Mouse (Mus musculus) intestine, embryonic 14.5 days (tissue): ENCODE results near the gene Pten. TPM values are rescaled to one million over a fixed set of nuclear protein-coding genes. Genes with fewer than 3 reads are reported as not detected.

Source experiments
- ATAC-seq: fragments of 200-750 bp; cut with Nextera tagmentation; replicated peaks from 2 replicates; pipeline ENCODE4 v1.8.0; 2017; ENCODE audit warnings: low read depth, moderate number of reproducible peaks, moderate TSS enrichment, moderate library complexity; ENCODE audit not compliant: low FRiP score, low TSS enrichment
- DNase-seq: peaks from one replicate; pipeline ENCODE4 v3.0.0-alpha.2; 2018; ENCODE audit warnings: low spot score
- H3K27ac ChIP-seq: fragments of 300-500 bp; sonication (generic); 2 replicates; pipeline ENCODE4 v1.5.1; 2014; ENCODE audit warnings: low read depth, mild to moderate bottlenecking, control low read depth
- H3K27me3 ChIP-seq: fragments of 300-500 bp; sonication (generic); replicated peaks from 2 replicates; pipeline ENCODE4 v1.6.1; 2014; ENCODE audit warnings: low read length, control low read depth; ENCODE audit not compliant: control insufficient read depth, insufficient read depth
- H3K36me3 ChIP-seq: fragments of 300-500 bp; sonication (generic); 2 replicates; pipeline ENCODE4 v1.6.1; 2014; ENCODE audit warnings: low read length, control low read depth; ENCODE audit not compliant: control insufficient read depth, insufficient read depth
- H3K4me1 ChIP-seq: fragments of 300-500 bp; sonication (generic); replicated peaks from 2 replicates; pipeline ENCODE4 v1.6.1; 2014; ENCODE audit warnings: low read length, control low read depth, mixed read lengths; ENCODE audit not compliant: control insufficient read depth, insufficient read depth
- H3K4me2 ChIP-seq: fragments of 300-500 bp; sonication (generic); 2 replicates; pipeline ENCODE4 v1.6.1; 2014; ENCODE audit warnings: low read length
- H3K4me3 ChIP-seq: fragments of 300-500 bp; sonication (generic); 2 replicates; pipeline ENCODE4 v1.5.1; 2014; ENCODE audit warnings: low read depth, low read length, control low read depth, mixed read lengths
- H3K9ac ChIP-seq: fragments of 300-500 bp; sonication (generic); 2 replicates; pipeline ENCODE4 v1.6.1; 2014; ENCODE audit warnings: mild to moderate bottlenecking, low read length
- H3K9me3 ChIP-seq: fragments of 300-500 bp; sonication (generic); 2 replicates; pipeline ENCODE4 v1.6.1; 2016; ENCODE audit warnings: low read length, control low read depth; ENCODE audit not compliant: control insufficient read depth
- WGBS: fragments of 180-500 bp; shearing (Covaris S2); extraction: QIAGEN DNeasy Blood & Tissue Kit; methylation state at CpG from one replicate; pipeline ENCODE4 v1.1.7; 2014; 5-methylcytosine and 5-hydroxymethylcytosine counted together
- polyA plus RNA-seq: library from polyadenylated mRNA; unstranded; fragments of >200 nt; fragmentation: Nextera tagmentation; extraction: Ambion mirVana; gene quantifications from 2 replicates; pipeline ENCODE4 v1.2.1, GENCODE M21; 2014

Gene Pten
- polyA plus RNA-seq, 1 experiment from 2014 or later, result 16.0 TPM

DNA sequence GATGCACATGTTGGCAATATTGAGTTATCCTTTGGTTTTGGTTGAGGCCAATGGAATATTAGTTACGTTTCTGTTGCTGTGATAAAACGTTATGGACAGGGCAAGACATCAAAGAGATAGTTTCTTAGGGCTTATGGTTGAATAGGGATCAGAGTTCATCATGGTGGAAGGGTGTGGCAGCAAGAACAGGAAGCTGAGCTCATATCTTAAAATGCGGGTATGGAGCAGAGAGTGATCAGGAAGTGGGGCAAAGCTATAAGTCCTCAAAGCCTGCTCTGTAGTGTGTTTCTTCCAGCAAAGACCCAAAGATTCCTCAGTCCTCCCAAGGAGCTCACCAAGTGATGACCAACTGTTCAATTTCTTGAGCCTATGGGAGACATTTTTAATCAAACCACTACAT is 90.7 kb downstream of the Pten start:
- Histone ChIP-seq H3K9ac (no peak overlapping the region), H3K9me3 (no peaks in the 10 kb centered on the region)
- 75% methylated on average over 3 of the region's 3 CpGs for WGBS

DNA sequence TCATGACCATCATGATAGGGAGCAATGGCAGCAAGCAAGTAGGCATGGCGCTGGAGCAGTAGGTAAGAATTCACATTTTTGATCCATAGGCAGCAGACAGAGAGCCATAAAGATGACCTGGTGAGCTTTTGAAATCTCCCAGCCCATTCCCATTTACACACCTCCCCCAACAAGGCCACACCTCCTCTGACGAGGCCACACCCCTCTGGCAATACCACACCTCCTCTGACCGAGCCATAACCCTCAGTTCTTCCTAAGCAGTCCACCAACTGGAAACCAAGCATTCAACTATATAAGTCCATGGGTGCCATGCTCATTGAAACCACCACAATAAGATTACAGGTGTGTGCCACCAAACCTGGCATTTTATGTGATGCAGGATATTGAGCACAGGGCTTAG is 95.0 kb downstream of the Pten start:
- 76% methylated on average over 3 of the region's 3 CpGs for WGBS
- no peaks in the 10 kb centered on the region for H3K9me3 ChIP-seq

More for the DNA sequence above, 90.7 kb downstream of the Pten start:
- Histone ChIP-seq H3K4me3 (no peak overlapping the region), H3K27me3 (no peaks in the 10 kb centered on the region), H3K4me1 (no peaks in the 10 kb centered on the region), H3K36me3 (no peaks in the 10 kb centered on the region), H3K4me2 (no peak overlapping the region), H3K27ac (no peak overlapping the region)
- DNase-seq (no peak), ATAC-seq (no peak)

DNA sequence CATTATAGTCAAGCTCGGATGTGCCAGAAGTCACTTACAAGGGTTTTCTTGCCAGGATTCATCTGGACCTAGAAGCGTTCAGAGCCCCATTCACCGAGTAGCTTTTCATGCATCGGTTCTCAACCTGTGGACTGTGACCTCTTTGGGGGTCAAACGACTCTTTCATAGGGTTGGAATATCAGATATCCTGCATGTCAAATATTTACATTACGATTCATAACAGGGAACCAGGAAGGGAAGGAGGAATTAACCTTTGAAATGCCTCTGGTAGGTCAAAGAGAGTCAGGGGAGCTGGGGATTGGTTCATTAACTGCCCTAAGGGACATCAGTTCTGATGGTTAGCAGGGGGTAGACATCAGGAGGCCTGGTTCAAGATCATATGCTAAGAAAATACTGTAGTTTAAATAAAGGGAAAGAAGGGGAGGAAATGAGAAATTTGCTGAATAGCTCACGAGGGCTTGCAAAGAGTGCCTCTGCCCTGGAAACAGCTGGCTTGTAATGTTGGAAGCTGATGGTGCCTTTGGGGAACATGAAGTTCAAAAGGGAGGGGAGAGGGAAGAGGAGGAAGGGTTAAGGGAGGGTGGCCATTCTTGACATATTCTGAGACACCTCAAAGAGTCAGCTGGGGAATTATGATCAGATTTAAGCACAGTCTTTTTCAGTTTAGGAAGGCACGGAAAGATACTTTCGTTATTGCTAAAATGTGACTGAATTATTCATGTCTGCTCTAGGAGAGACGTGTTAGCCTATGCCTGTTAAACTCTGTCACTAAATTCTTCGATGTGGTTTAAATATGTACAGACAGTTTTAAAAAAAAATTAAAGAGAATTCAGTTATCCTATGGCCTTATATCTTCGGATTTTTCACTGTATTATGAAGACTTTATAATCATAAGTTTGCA is 104.6 kb downstream of the Pten start:
- no peaks in the 10 kb centered on the region for H3K36me3 ChIP-seq
- H3K9ac ChIP-seq, result no peak overlapping the region
- no peaks in the 10 kb centered on the region for H3K27me3 ChIP-seq
- H3K27ac ChIP-seq, result no peak overlapping the region
- no peak overlapping the region for H3K4me2 ChIP-seq
- H3K9me3 ChIP-seq, result no peaks in the 10 kb centered on the region
- no peak for ATAC-seq
- WGBS, result 54% methylated on average over 12 of the region's 12 CpGs
- no peaks in the 10 kb centered on the region for H3K4me1 ChIP-seq
- no peak for DNase-seq
- no peak overlapping the region for H3K4me3 ChIP-seq

More for the DNA sequence above, 95.0 kb downstream of the Pten start:
- no peaks in the 10 kb centered on the region for H3K4me1 ChIP-seq
- no peaks in the 10 kb centered on the region for H3K36me3 ChIP-seq
- H3K9ac ChIP-seq, result no peak overlapping the region
- H3K4me3 ChIP-seq, result no peak overlapping the region
- no peak overlapping the region for H3K27ac ChIP-seq
- DNase-seq, result no peak
- H3K27me3 ChIP-seq, result no peaks in the 10 kb centered on the region
- no peak overlapping the region for H3K4me2 ChIP-seq
- no peak for ATAC-seq

DNA sequence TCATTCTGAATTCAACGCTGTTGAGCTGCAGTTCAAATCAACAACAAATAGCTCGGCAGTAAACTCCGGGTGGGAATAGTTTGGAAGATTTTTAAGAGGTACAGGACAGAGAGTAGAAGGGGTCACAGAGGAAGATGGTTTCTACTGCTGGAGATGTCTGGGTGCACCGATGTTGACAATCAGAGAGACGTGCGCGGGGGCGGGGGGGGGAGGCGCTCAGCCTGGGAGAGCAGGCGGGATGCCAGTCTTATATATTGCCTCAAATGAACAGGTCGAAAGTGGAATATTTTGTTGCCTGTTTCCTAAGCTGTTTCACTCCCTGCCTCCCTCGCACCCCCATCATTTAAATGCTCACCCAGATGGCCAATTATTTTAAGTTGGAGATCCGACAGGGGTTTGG is 109.5 kb downstream of the Pten start:
- ATAC-seq, result no peak
- Histone ChIP-seq H3K4me2 (peak overlapping the region; percentile 36), H3K36me3 (no peaks in the 10 kb centered on the region), H3K9ac (no peak overlapping the region), H3K4me3 (no peak overlapping the region), H3K4me1 (no peaks in the 10 kb centered on the region), H3K27me3 (no peaks in the 10 kb centered on the region), H3K9me3 (no peaks in the 10 kb centered on the region), H3K27ac (no peak overlapping the region)
- WGBS, result 11% methylated on average over 13 of the region's 13 CpGs
- no peak for DNase-seq

DNA sequence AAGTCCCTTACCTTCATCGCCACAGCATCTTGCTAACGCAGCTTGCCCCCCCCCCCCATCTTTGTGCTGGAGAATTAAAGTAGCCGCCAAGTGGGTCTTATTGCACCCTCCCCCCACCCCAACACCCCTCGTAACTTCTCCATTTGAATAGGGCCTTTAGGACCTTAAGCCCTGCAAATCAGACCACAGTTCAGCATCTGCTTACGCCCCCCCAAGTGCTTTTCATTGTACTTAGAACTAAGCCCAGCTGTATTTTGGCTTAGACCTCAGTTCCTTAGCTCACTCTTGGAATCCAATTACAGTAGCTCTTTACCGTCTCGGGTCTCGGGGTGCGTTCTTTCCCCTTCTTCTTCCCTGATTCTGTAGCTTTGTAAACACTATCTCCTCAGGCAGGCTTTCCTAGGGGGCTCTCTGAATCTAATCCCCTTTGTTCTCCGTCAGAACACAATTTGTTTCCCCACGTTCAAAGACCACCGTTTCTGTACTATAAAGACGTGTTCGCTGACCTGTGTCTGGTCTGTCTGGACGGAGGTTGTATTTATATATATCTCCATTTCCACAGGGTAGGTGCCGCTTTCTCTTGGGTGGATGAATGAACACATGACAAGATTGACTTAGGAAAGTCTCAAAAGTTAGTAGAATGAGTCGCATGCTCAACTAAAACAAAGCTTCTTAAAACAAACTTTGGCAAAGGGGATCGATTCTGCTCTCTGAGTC is 110.0 kb downstream of the Pten start:
- H3K9ac ChIP-seq, result no peak overlapping the region
- ATAC-seq (no peak), DNase-seq (no peak)
- H3K9me3 ChIP-seq, result no peaks in the 10 kb centered on the region
- WGBS, result 16% methylated on average over 18 of the region's 18 CpGs
- H3K27ac ChIP-seq, result no peak overlapping the region
- H3K4me1 ChIP-seq, result no peaks in the 10 kb centered on the region
- H3K27me3 ChIP-seq, result no peaks in the 10 kb centered on the region
- H3K36me3 ChIP-seq, result no peaks in the 10 kb centered on the region
- H3K4me2 ChIP-seq, result peak overlapping the region; percentile 36
- H3K4me3 ChIP-seq, result peak overlapping the region; percentile 10; the same call in 1 of the 2 replicates

DNA sequence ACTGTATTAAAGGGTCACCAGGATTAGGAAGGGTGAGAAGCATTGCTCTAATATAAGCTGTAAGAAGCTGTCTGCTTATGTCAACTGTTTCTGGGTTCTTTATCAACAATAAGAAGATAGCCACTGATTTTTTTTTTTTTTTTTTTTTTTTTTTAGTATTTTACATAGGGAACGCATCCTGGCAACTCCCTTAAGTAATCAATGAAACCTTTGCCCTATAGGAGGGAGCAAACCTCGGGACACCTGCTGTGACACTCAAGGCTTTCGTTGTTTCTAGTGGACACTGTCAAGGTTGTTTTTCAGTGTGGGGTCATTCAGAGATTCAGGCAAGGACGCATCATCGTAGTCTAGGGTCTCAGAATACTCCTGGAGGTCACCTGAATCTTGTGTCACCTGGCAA is 111.3 kb downstream of the Pten start:
- DNase-seq, result no peak
- Histone ChIP-seq H3K9me3 (no peaks in the 10 kb centered on the region), H3K4me3 (no peak overlapping the region), H3K27me3 (no peaks in the 10 kb centered on the region), H3K27ac (no peak overlapping the region), H3K36me3 (no peaks in the 10 kb centered on the region), H3K4me2 (no peak overlapping the region), H3K4me1 (no peaks in the 10 kb centered on the region), H3K9ac (no peak overlapping the region)
- 60% methylated on average over 5 of the region's 5 CpGs for WGBS
- ATAC-seq, result no peak

DNA sequence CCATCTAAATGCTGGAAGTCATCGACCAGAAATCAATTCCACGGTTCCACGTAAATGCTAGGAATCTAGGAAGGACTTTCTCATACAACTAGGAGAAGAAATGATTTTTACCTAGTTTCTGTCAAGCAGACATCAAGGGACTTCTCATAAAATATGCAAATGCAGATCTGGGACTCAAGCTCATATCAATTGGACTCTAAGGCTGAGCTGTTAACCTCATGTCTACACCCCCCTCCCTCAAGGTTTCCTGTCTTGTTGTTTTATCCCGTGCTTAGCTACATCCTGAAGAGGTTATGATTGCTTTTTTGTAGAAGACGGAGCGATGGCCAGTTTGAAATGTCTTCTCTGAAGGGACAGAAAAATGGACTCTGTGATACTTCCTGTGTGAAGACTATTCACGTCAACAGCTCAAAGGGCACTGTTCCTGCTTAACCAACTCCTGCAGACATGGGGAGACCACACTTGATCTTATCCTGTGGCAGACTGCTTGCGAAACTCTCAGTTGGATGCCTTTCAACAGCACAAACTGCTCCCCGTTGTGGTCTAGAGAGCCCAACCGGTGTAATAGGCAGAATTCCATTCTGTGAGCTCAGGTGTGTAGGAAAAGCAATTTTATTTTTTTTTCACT is 111.9 kb downstream of the Pten start:
- ATAC-seq, result no peak
- no peaks in the 10 kb centered on the region for H3K27me3 ChIP-seq

DNA sequence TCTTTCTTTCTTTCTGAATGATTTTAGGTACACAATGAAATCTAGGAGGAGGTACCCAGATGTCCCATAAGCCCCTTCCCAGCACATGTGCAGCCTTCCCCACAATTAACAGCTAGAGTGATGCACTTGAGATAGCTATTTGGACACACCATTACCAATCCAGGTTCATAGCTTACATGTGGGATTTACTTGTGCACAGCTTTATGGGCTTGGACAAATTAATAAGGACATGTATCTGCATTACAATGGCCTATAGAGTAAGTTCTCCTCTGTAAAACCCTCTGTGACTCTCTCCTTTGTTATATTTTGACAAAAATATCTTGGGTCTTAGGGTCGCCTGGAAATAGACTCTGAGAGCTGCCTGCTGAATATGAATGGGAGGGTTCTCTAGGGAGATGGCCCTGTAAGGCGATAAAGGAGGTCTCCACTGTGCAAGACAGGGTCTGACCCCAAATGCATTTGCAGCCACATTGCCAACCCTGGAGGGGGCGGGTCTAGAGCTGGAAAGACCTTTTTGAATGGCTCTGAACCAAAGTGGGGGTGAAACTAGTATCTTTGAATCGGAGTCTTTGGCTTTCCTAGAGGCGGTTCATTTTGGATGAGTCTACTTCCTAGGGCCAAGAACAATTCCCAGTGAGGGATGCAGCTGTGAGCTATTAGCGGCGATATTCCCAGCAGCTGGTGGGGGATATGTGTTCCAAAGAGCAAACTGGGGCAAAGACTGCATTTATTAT is 116.8 kb downstream of the Pten start:
- no peak for DNase-seq
- no peak for ATAC-seq
- no peaks in the 10 kb centered on the region for H3K4me1 ChIP-seq
- no peaks in the 10 kb centered on the region for H3K27me3 ChIP-seq
- H3K9me3 ChIP-seq, result no peaks in the 10 kb centered on the region
- H3K27ac ChIP-seq, result no peak overlapping the region
- no peak overlapping the region for H3K9ac ChIP-seq
- no peak overlapping the region for H3K4me2 ChIP-seq
- H3K4me3 ChIP-seq, result no peak overlapping the region
- no peaks in the 10 kb centered on the region for H3K36me3 ChIP-seq
- WGBS, result 71% methylated on average over 7 of the region's 7 CpGs

More for the DNA sequence above, 111.9 kb downstream of the Pten start:
- H3K9me3 ChIP-seq, result no peaks in the 10 kb centered on the region
- H3K36me3 ChIP-seq, result no peaks in the 10 kb centered on the region
- no peak overlapping the region for H3K4me2 ChIP-seq
- H3K4me3 ChIP-seq, result no peak overlapping the region
- 50% methylated on average over 10 of the region's 10 CpGs for WGBS
- no peak overlapping the region for H3K27ac ChIP-seq
- H3K9ac ChIP-seq, result no peak overlapping the region
- no peak for DNase-seq
- H3K4me1 ChIP-seq, result no peaks in the 10 kb centered on the region
